Mouse (Mus musculus): ENCODE results near the gene Lpcat1.

Gene Lpcat1

DNA sequence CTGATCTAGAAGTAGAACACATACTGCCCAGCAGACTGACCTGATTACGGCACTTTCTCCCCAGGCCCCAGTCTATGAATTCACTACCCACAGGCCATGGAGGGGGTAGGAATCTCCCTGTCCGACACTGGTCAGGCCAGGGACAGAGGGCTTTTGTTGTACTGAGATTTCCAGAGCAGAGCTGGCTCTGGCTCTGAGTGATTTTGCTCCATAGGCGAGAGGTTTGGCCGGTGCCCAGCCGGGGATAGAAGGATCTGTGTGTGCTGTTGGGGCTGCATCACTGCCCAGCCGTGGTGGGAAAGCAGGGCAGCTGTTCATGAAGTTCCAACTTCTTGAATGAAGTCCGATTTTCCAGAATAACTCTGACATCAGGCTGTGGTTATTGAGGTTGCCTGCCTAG lies 20.1 kb upstream of the Lpcat1 start:
- DNase-seq, result peak in 1 of 2 experiments; percentile 21

- peak in 1 of 2 experiments; percentile 10 for DNase-seq
Measured at GRCm38 (mm10) chr13:73447478-73447877, 19.5 kb upstream of the Lpcat1 start.

DNA sequence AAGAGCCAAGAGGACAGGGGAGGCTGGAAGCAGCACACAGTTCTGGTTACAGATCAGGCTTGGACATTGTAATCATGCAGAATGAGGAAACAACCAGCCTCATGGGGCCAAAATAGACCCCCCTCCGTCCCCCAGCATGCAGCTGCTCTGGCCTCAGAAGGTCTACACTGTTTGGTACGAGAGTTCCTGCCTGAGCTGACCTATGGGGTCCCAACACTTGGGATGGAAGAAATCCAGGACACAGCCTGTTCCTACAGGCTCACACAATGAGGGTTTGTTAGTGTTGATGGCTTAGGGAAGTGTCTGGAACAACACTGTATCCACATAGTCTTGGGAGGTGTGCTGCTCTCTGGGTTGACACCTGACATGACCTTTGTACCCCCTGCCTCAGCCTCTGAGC lies 18.8 kb upstream of the Lpcat1 start:
- peak in 1 of 2 experiments; percentile 23 for DNase-seq

GRCm38 (mm10) chr13:73448723-73449122 lies 18.3 kb upstream of the Lpcat1 start:
- no peak for DNase-seq

DNA sequence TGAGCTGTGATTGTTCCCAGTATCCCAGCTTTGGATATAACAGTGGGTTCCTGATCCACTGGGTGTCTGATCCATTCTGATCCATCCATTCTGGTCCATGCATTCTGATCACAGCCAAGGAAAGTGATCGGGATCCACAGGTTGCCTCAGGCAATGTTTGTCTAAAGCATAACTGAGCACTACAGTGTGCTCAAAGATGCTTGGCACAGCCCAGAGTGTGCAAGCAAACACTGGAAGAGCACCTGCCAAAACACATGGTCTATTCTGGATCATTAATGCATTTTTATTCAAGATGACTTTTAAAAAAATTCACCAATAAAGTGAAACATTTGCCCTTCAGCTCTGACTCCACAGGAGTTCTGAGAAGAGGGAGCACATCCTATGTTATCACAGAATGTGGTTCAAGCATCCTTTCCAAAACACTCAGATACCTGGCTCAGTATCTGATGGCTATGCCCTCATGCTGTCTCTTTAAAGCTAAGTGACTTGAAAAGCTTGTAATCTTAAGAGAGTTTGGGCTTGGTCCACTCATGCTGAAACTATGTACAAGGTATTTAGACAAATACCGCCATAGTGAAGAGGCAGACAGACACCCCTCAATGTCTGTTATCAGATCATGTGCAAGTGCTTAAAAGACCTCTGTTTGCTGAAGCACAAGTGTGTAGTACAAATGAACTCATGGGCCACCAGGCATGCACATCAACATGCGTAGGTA lies 13.3 kb upstream of the Lpcat1 start:
- peak in 1 of 2 experiments; percentile 6 for DNase-seq

- DNase-seq, result no peak
Measured at GRCm38 (mm10) chr13:73455328-73455727, 11.7 kb upstream of the Lpcat1 start.

DNA sequence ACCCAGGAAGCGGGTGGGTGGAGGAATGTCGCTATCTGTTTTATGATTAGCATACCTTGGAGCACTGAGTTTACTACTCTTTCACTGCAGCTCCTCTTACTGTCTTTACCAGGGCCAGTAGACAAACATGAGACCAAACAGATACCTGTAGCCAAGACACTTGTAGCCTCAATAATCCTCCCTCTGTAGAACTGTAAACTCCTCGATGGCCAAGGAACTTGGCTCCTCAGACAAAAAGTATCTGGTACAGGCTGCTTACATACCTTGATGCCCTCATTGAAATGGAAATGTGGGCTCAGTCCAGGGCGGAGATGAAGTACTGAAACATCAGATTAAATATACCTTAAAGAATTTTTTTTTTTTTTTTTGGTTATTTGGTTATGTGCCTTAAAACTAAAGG lies 9.7 kb upstream of the Lpcat1 start:
- DNase-seq, result no peak

DNA sequence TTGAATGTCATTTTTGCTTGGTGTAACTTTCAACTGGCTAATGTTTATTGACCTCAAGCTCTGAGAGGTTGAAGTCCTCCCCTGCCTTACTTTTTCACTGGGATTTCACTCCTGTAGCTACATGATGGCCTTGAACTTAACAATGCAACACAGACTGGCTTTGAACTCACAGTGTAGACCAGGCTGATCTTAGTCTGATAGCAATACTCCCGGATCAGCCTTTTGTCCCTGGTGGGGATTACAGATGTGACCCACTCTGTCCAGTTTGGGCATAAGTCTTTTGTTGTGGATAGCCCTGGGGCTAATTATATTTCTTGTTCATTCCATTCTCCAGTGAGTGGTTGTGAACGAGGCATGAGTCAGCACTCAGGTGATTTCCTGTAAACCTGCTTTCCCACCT lies 9.3 kb upstream of the Lpcat1 start:
- no peak for DNase-seq

DNA sequence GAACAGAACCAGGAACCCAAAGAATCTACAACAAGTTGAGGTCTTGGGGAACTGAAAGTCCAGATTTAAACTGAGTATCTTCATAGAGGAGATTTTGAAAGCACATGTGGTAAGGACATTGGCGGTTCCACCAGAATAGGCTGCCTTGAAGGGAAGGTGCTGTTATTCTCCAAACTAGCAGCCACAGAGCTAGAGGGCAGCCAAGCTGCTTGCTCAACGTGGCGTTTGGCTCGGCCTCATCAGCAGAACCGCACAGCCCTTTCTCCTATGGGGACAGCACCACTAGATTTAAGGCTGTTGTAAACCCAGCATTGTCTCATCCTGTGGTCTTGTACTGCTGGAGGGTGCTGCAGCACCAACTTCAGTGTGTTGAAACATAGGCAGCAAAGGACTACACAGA lies 8.3 kb upstream of the Lpcat1 start:
- DNase-seq, result no peak

- no peak for DNase-seq
Measured at GRCm38 (mm10) chr13:73459189-73459850, 7.7 kb upstream of the Lpcat1 start.

DNA sequence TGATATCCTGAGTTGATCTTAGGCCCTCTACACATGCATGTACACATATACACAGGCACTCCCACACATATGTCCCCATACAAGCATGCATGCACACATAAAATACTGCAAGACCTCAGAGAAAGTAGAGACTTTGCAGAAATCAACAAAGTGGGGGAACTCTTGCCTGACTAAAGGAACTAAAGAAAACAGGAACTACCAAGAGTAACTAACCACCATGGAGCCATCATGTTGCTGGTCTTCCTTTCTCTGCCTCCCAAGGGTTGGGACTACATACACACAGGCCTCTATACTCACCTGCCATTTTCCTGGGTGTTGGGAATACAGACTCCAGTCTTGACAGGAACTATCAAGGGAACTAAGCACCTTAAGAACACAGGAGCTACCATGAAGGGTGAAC lies 5.4 kb upstream of the Lpcat1 start:
- DNase-seq, result no peak

DNA sequence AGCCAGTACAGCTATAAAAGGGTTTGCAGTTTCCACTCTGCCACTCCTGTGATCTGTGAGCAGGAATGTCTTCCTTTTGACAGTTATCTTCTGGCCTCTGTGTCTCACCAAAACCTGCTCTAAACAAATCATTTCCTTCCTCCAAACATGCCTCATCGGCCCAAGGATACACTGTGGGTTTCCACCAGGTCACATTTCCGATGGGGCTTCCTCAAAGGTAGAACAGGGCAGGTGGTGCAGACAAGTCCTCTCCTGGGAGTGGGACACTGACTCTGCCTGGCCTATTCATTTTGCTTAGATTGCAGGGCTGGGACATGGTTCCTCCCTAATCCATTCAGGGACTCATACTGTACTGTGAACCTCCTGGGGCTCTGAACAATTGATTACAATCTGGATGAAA lies 1.8 kb upstream of the Lpcat1 start:
- DNase-seq, result no peak

- no peak for DNase-seq
Measured at GRCm38 (mm10) chr13:73466411-73466810, 586 bp upstream of the Lpcat1 start.

DNA sequence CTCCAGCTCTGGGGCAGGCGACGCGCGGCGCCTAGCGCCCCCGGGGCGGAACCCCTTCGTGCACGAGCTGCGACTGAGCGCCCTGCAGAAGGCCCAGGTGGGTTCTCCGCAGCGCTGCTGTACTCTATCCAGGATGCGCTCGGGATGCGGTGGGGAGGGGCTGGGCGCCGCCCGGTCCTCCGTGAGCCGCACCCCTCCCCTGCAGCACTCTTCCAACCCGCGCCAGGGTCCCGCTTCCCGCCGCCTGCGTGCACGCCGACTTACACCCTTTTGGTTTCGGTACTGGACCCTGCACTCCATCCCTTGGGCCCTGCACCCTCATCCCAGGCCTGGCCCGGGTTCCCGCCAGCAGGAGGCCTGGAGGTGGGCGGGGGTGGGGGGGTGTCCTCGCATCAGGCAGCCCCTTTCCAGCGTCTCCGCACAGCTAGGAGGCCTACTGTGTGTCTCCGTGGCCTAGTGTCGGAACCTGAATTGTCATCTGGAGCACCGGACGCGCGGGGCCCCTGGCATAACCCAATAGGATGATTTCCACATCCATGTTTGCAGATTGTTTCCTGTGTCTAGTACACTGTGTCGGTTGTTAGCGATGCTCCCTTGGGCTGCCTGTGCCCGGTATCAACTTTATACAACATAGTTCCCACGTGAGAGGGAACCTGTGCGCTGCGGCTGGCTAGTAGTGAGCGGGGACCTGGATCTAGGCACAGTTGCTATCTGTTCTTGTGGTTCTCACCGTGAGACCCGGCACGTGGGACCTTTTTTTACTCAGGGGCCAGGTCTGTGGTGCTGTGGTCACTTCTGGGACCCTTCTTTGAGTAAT lies 632 bp downstream of the Lpcat1 start:
- peak; percentile 24 to 63 for DNase-seq

GRCm38 (mm10) chr13:73468834-73469233 lies 1.8 kb downstream of the Lpcat1 start:
- no peak for DNase-seq

DNA sequence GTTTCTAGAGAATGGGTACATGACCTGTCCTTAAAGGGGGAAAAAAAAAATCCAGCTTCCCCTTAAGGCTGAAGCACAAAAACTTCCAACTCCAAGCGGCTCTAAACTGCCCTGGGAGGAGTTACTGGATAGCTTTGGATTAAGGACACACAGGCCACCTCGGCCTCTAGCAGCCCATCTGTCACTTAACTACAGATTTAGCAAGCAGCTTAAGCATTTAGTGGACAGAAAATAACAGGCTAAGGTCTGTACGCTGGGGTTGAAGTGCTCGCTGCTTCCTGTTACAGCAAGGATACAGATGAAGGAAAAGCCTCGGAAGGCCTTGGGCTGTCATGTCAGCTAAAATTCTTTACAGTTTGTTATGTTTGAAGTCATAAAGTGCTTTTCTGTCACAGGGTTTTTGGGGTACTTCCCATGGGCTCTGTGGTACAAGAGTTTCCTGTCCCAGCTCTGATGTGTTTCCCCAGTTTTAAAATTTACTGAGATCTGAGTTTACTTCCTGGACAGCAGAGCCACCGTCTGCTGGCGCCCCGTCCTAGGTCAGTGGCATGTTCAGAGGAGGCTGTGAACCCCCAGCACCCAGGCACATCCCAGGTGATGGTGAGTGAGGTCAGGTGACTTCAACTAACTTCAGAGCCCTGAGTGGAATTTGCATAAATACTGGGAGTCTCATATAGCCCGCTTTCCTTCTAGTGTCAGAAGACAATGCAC lies 2.4 kb downstream of the Lpcat1 start:
- DNase-seq, result no peak

DNA sequence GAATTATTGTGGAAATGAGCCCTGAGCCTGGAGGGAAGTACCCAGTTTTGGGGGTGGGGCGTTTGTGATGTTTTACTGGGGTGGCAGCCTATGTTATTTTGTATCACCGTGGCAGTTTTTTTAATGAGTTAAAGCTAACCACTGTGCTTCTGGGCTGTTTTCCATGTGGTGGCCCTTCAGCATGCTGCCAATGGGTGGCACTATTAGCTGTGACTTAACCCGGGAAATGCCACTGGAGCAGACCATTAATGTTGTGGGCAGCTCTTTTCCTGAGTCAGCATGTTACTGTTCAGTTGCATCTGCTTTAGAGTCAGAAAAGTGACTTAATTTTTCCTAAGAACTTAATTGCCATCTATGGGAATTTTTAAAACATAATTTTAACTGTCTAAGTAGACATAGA lies 5.5 kb downstream of the Lpcat1 start:
- no peak for DNase-seq

DNA sequence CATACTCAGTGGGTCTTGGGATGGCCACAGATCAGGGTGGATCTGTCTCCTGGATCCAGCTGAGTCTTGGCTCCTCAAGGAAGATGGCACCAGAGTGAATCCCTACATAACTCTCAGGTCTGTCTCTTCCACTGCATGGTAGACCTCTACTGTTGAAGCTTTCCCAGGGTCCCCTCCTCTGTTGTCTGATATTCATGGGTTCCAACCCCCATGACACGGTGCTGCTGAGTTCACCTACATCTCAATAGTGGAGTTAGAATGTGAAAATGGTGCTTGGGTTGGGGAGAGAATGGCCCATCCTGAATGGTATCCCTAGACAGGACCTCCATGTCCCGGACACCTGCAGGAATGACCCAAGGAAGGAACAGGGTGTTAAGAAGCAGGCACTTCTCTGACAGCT lies 6.7 kb downstream of the Lpcat1 start:
- no peak for DNase-seq

DNA sequence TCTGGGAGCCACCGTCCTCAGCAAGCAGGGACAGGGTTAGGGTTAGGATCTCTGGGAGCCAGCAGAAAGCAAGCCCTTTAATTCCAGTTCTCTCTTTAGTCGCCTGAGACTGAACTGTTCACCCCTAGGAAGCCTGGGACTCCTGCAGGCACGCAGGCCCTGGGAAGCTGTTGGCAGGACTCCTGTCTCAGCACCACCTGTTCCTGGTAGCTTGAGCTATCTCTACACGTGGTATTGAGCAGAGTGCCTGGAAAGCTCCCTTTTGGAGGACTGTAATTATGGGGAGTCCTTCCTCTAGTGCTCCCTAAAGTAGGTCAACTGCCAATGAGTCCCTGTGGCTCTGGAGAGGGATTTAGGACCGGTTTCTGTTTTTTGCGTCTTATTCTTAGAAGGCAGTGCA lies 7.2 kb downstream of the Lpcat1 start:
- no peak for DNase-seq

DNA sequence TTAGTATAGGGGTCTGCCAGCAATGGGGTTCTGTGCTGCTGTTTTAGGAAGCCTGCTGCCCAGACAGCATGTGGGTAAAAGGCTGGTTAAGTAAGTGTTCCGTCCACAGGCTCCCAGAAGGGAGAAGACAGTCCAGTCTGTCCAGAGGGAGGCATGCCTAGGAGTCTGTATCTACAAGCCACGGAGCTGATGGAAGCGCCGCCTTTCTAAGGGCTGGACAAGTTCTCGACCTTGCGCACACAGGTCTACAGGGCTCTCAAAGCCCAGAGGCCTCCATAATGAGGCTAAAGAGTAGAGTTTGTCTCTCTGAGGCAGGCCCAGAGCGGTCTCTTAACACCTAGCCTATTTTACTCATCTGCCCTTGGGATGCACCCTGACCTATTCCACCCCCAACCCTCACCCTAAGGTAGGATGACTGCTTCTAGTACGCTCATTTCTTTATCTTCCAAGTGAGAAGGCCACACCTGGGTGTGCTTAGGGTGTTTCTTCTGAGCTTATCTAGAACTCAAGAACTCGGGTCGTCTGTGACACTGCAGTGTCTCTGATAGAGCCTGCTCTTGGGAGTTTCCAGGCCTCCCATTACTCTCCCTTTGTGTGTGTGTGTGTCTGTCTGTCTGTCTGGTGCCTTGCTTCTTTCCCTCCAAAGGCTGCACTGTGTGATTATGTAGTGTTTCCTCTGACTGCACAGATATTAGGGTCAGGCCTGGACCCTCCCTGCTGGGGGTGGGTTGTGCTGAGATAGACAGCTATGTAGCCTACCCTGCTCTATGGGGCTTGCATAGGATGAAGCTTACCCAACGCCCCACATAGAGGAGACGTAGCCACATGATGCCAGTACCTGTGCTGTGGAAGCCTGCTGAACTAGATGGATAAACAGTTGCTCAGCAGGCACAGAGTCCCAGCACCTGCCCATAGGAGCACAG lies 8.3 kb downstream of the Lpcat1 start:
- DNase-seq, result no peak

DNA sequence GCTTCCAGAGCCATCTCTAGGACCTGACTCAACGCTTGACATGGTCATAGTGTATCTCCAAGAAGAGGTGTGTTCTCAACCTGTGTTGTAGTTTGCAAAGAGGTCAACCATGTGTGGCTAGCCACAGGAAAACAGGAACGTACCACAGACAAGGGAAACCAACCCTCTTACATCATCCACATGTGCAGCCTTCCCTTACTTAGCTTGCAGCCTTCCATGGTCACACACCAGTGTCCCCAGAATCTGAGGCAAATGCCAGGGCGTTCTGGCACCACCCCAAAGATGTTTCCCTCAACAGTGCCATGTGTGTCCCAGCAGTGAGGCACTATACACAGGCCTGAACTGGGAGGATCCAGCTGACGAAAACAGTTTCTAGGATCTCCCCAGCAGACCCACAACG lies 9.3 kb downstream of the Lpcat1 start:
- DNase-seq, result no peak

DNA sequence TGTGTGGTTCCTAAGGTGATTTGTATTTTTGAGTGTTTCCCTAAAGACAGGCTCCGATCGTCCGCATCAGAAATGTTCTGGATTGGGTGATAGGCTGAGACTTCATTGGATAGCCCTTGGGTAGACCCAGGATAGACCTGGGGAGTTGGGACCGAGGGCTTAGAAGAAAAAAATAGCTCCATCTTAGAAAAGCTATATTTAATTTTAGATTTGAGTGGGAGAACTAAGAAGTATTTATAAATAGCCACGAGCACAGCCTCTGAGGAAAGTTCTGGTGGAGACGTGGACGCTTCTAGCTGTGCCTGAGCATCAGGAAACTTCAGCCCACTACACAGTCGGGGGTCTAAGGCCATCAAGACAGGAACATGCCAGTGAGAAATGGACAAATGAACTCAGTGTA lies 9.8 kb downstream of the Lpcat1 start:
- no peak for DNase-seq

All from kidney, postnatal 25 days (tissue).